Mouse (Mus musculus): ENCODE results near the gene Mss51.

DNA sequence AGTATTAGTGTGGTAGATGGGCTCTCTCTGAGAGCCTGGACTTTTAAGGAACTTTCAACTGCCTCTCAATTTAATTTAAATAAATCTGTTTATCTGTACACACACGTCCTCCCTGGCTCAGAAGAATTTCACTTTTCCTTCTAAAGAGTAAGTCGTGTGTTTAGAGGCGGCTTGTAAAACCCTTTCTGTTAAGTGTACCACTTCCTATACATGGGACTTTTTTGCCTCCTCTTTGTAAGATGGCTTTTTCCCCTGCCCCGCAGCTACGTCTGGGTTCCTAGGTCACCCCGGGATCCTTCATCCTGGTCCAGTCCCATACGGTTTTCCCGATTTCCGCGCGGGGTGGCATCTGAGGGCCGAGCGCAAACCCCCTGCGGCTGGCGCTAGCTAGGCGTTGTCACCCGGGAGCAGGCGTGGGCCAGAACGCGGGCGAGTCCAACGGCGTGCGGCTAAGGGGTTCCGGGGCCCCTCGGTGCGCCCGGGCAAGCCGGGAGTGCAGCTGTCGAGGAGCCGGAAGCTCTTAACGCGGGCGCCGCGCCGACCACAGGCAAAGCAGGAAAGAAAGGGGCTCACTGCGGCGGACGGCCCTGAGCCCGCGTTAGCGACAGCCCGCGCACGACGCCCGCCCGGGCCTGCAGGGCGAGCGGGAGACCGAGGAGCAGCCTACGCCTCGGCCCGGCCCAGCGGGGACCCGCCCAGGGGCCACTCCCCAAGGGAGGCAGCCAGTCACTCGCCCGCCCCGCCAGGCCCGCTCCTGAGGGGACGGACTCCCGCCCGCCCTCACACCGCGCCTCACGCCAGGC lies 49.0 kb upstream of the Mss51 start:
- TF ChIP-seq POLR2A (IDR thresholded peaks at IDR 0.05; ENCODE audit: insufficient read depth, low read depth, low read length) (no peak; the same call in 1 of the 2 replicates), CTCF (IDR thresholded peaks at IDR 0.05; ENCODE audit: insufficient read depth, low read depth, low read length) (no peak)

All from olfactory bulb, adult 2 months (tissue).